Mouse (Mus musculus): ENCODE data around the gene Rab7b. TPM values are rescaled to one million over a fixed set of nuclear protein-coding genes. Genes with fewer than 3 reads are reported as not detected.

The Rab7b gene
- polyA plus RNA-seq, 1 experiment from 2014 or later = 0.97 TPM

GRCm38 (mm10) chr1:131718952-131719694 lies 30.6 kb downstream of the Rab7b start:
- no peak overlapping the region for H3K27ac ChIP-seq
- no peak overlapping the region for H3K9ac ChIP-seq (replicated peaks)
- ATAC-seq (ENCODE audit: insufficient number of reproducible peaks, insufficient read depth, low FRiP score, low TSS enrichment, low read depth) = no peak
- no peaks in the 10 kb centered on the region for H3K27me3 ChIP-seq
- H3K36me3 ChIP-seq = no peaks in the 10 kb centered on the region
- no peak overlapping the region for H3K4me3 ChIP-seq (replicated peaks)
- H3K4me1 ChIP-seq (replicated peaks) = no peaks in the 10 kb centered on the region
- no peak overlapping the region for H3K4me2 ChIP-seq
- 67% methylated on average over 16 of the region's 16 CpGs for WGBS
- H3K9me3 ChIP-seq = no peaks in the 10 kb centered on the region

- H3K27ac ChIP-seq = no peak overlapping the region
- H3K9me3 ChIP-seq = no peaks in the 10 kb centered on the region
- H3K4me3 ChIP-seq (replicated peaks) = no peak overlapping the region
- no peaks in the 10 kb centered on the region for H3K4me1 ChIP-seq (replicated peaks)
- H3K27me3 ChIP-seq = no peaks in the 10 kb centered on the region
- H3K36me3 ChIP-seq = no peaks in the 10 kb centered on the region
- ATAC-seq (ENCODE audit: insufficient number of reproducible peaks, insufficient read depth, low FRiP score, low TSS enrichment, low read depth) = no peak
- 92% methylated on average over 3 of the region's 3 CpGs for WGBS
- no peak overlapping the region for H3K4me2 ChIP-seq
- H3K9ac ChIP-seq (replicated peaks) = no peak overlapping the region
Measured at GRCm38 (mm10) chr1:131721989-131722388, 33.5 kb downstream of the Rab7b start.

- Histone ChIP-seq H3K36me3 (no peaks in the 10 kb centered on the region), H3K27ac (no peak overlapping the region), H3K9me3 (no peaks in the 10 kb centered on the region), H3K27me3 (no peaks in the 10 kb centered on the region), H3K9ac (replicated peaks) (no peak overlapping the region), H3K4me1 (replicated peaks) (no peaks in the 10 kb centered on the region), H3K4me2 (no peak overlapping the region), H3K4me3 (replicated peaks) (no peak overlapping the region)
- no peak for ATAC-seq (ENCODE audit: insufficient number of reproducible peaks, insufficient read depth, low FRiP score, low TSS enrichment, low read depth)
- WGBS = 83% methylated on average over 4 of the region's 4 CpGs
Measured at GRCm38 (mm10) chr1:131723549-131723948, 35.1 kb downstream of the Rab7b start.

- no peaks in the 10 kb centered on the region for H3K4me1 ChIP-seq (replicated peaks)
- no peaks in the 10 kb centered on the region for H3K27me3 ChIP-seq
- H3K4me3 ChIP-seq (replicated peaks) = no peak overlapping the region
Measured at GRCm38 (mm10) chr1:131726586-131726985, 38.1 kb downstream of the Rab7b start.

GRCm38 (mm10) chr1:131730639-131731437 lies 42.3 kb downstream of the Rab7b start:
- no peaks in the 10 kb centered on the region for H3K36me3 ChIP-seq
- no peak overlapping the region for H3K4me3 ChIP-seq (replicated peaks)
- no peaks in the 10 kb centered on the region for H3K4me1 ChIP-seq (replicated peaks)
- no peak overlapping the region for H3K4me2 ChIP-seq
- 82% methylated on average over 12 of the region's 12 CpGs for WGBS
- H3K9me3 ChIP-seq = no peaks in the 10 kb centered on the region
- H3K27me3 ChIP-seq = no peaks in the 10 kb centered on the region
- ATAC-seq (ENCODE audit: insufficient number of reproducible peaks, insufficient read depth, low FRiP score, low TSS enrichment, low read depth) = no peak
- no peak overlapping the region for H3K9ac ChIP-seq (replicated peaks)
- no peak overlapping the region for H3K27ac ChIP-seq

More at GRCm38 (mm10) chr1:131726586-131726985, 38.1 kb downstream of the Rab7b start:
- H3K4me2 ChIP-seq = no peak overlapping the region
- H3K9me3 ChIP-seq = no peaks in the 10 kb centered on the region
- H3K36me3 ChIP-seq = no peaks in the 10 kb centered on the region
- 77% methylated on average over 6 of the region's 6 CpGs for WGBS
- H3K27ac ChIP-seq = no peak overlapping the region
- no peak for ATAC-seq (ENCODE audit: insufficient number of reproducible peaks, insufficient read depth, low FRiP score, low TSS enrichment, low read depth)
- no peak overlapping the region for H3K9ac ChIP-seq (replicated peaks)

GRCm38 (mm10) chr1:131733474-131734180 lies 45.1 kb downstream of the Rab7b start:
- Histone ChIP-seq H3K27ac (no peak overlapping the region), H3K4me1 (replicated peaks) (no peaks in the 10 kb centered on the region), H3K9ac (replicated peaks) (no peak overlapping the region), H3K4me3 (replicated peaks) (no peak overlapping the region), H3K27me3 (no peaks in the 10 kb centered on the region), H3K4me2 (no peak overlapping the region), H3K9me3 (no peaks in the 10 kb centered on the region), H3K36me3 (no peaks in the 10 kb centered on the region)
- no peak for ATAC-seq (ENCODE audit: insufficient number of reproducible peaks, insufficient read depth, low FRiP score, low TSS enrichment, low read depth)
- 88% methylated on average over 13 of the region's 13 CpGs for WGBS

- H3K9me3 ChIP-seq = no peaks in the 10 kb centered on the region
- no peak overlapping the region for H3K27ac ChIP-seq
- H3K4me1 ChIP-seq (replicated peaks) = no peaks in the 10 kb centered on the region
- H3K36me3 ChIP-seq = no peaks in the 10 kb centered on the region
- H3K27me3 ChIP-seq = no peaks in the 10 kb centered on the region
- no peak for ATAC-seq (ENCODE audit: insufficient number of reproducible peaks, insufficient read depth, low FRiP score, low TSS enrichment, low read depth)
- no peak overlapping the region for H3K9ac ChIP-seq (replicated peaks)
- WGBS = 94% methylated on average over 6 of the region's 6 CpGs
- no peak overlapping the region for H3K4me2 ChIP-seq
- H3K4me3 ChIP-seq (replicated peaks) = no peak overlapping the region
Measured at GRCm38 (mm10) chr1:131734657-131735273, 46.3 kb downstream of the Rab7b start.

- H3K27ac ChIP-seq = no peak overlapping the region
- H3K4me3 ChIP-seq (replicated peaks) = no peak overlapping the region
- H3K9me3 ChIP-seq = no peaks in the 10 kb centered on the region
- ATAC-seq (ENCODE audit: insufficient number of reproducible peaks, insufficient read depth, low FRiP score, low TSS enrichment, low read depth) = no peak
- no peaks in the 10 kb centered on the region for H3K27me3 ChIP-seq
- 91% methylated on average over 9 of the region's 9 CpGs for WGBS
- H3K9ac ChIP-seq (replicated peaks) = no peak overlapping the region
- no peaks in the 10 kb centered on the region for H3K4me1 ChIP-seq (replicated peaks)
- no peak overlapping the region for H3K4me2 ChIP-seq
- no peaks in the 10 kb centered on the region for H3K36me3 ChIP-seq
Measured at GRCm38 (mm10) chr1:131736494-131736893, 48.0 kb downstream of the Rab7b start.

GRCm38 (mm10) chr1:131737269-131737668 lies 48.8 kb downstream of the Rab7b start:
- no peaks in the 10 kb centered on the region for H3K9me3 ChIP-seq
- H3K4me2 ChIP-seq = no peak overlapping the region
- ATAC-seq (ENCODE audit: insufficient number of reproducible peaks, insufficient read depth, low FRiP score, low TSS enrichment, low read depth) = no peak
- no peak overlapping the region for H3K4me3 ChIP-seq (replicated peaks)
- WGBS = 88% methylated on average over 5 of the region's 5 CpGs
- no peak overlapping the region for H3K27ac ChIP-seq
- no peaks in the 10 kb centered on the region for H3K27me3 ChIP-seq
- H3K4me1 ChIP-seq (replicated peaks) = no peaks in the 10 kb centered on the region
- H3K36me3 ChIP-seq = no peaks in the 10 kb centered on the region
- H3K9ac ChIP-seq (replicated peaks) = no peak overlapping the region

- Histone ChIP-seq H3K27ac (no peak overlapping the region), H3K4me1 (replicated peaks) (no peaks in the 10 kb centered on the region), H3K9ac (replicated peaks) (no peak overlapping the region), H3K4me3 (replicated peaks) (no peak overlapping the region), H3K4me2 (no peak overlapping the region), H3K36me3 (no peaks in the 10 kb centered on the region), H3K27me3 (no peaks in the 10 kb centered on the region), H3K9me3 (no peaks in the 10 kb centered on the region)
- 73% methylated on average over 1 of the region's 1 CpGs for WGBS
- ATAC-seq (ENCODE audit: insufficient number of reproducible peaks, insufficient read depth, low FRiP score, low TSS enrichment, low read depth) = no peak
Measured at GRCm38 (mm10) chr1:131738760-131739159, 50.3 kb downstream of the Rab7b start.
